ENCODE assay signal across 1 mouse cellular context in the genomic region with DNA sequence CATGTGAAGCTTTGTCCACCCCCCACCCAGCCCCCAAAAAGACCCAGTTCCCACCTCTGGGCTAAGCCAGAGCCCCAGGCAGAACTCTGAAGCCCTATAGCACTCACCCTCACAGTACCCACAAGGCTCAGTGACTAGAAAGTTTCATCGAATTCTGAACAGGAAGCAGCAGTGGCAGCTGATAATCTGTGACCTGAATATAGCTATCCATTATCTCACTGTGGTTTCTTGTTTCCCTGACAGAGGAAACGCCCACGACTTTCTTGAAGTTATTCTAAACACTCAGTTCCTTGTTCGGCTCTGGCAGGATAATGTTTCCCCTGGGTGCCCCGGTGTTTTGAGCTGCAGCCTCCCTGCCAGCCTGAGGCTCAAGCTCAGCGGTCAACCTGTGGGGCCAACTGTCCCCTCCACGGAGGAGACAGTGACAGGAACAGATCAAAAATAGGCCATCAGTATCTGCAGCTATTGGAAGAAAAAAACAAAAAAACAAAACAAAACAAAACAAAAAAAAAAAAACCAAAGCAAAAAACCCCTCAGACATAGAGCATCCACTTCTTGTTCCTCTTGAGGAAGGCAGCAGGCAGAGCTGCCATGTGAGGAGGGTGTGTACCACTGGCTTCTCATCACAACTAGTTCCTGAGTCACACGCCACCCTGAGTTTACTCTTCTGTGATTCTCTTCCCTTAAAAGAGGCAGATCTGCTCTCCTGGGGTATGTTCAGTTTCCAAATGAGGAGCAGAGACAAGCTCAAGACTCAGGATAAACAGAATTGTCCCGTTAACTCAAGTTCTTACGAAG.
TF ChIP-seq lines count a peak whose summit lies in the region.

No protein-coding gene starts in this region.

TF ChIP-seq in CH12.LX, 34 proteins besides CTCF, POLR2A, EP300 and RAD21 (continued from another document):
- TF ChIP-seq RCOR1 (conservative IDR thresholded peaks at IDR 0.05; ENCODE audit: low read depth, low read length) = 0 out of 2 replicates have a peak, but pooled peaks have one; percentile 65
- no peak for TF ChIP-seq ZKSCAN1 (IDR thresholded peaks at IDR 0.05; ENCODE audit: borderline replicate concordance, low read depth, low read length)
- TF ChIP-seq ZNF384 (IDR thresholded peaks at IDR 0.05; ENCODE audit: low read depth, low read length) = peak; percentile 48
- no peak for TF ChIP-seq NRF1 (IDR thresholded peaks at IDR 0.05; ENCODE audit: low read depth, low read length)
- TF ChIP-seq TCF12 (IDR thresholded peaks at IDR 0.05; ENCODE audit: low read depth, low read length) = peak; percentile 67; the same call in 1 of the 2 replicates
- TF ChIP-seq MAZ (IDR thresholded peaks at IDR 0.05; ENCODE audit: low read depth, low read length) = peak; percentile 43; the same call in 1 of the 2 replicates
- peak; percentile 48 for TF ChIP-seq BHLHE40 (IDR thresholded peaks at IDR 0.05; ENCODE audit: low read depth, low read length)
- TF ChIP-seq ZC3H11A (IDR thresholded peaks at IDR 0.05; ENCODE audit: low read depth, low read length) = no peak
- TF ChIP-seq HCFC1 (IDR thresholded peaks at IDR 0.05; ENCODE audit: low read depth, low read length) = peak; percentile 20; the same call in 1 of the 2 replicates
- no peak for TF ChIP-seq USF2 (conservative IDR thresholded peaks at IDR 0.05; ENCODE audit: low read depth, low read length)
- peak; percentile 69 for TF ChIP-seq NELFE (IDR thresholded peaks at IDR 0.05; ENCODE audit: low read depth, low read length)
- TF ChIP-seq KAT2A (IDR thresholded peaks at IDR 0.05; ENCODE audit: insufficient replicate concordance, low read length) = no peak
- no peak for TF ChIP-seq PAX5 (IDR thresholded peaks at IDR 0.05; ENCODE audit: low read length)
TF ChIP-seq in CH12.LX: peak in this region for 21.
